ENCODE assay signal across 8 mouse cellular contexts in the genomic region with DNA sequence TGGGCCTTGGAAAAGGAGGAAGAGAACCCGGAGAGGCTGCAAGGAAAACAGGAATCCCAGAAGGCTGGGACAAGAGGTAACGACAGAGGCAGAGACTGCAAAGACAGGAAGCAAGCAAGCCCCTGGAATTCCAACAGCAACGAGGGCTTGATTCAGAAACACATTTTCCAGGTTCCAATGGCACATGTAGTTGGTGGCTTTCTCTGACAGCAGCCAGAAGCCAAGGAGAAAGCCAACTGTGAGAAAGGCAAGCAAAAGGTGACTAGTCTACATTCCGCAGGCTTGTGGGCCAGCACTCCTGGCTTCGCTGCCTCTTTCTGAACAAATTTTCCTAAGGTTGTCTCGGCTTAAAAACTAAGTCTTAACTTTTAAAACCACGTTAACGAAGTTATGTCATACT. TPM values are rescaled to one million over a fixed set of nuclear protein-coding genes. Genes with fewer than 3 reads are reported as not detected.
DNase-seq lines count a peak whose midpoint lies in the region; ATAC-seq lines count a peak whose summit lies in the region.

No protein-coding gene starts in this region.

- peak overlapping the region; percentile 94 for H3K4me3 ChIP-seq in megakaryocyte, embryonic 14.5 days (replicated peaks)
- peak overlapping the region; percentile 67 for H3K4me3 ChIP-seq in embryonic facial prominence, embryonic 10.5 days
- peak overlapping the region; percentile 66 for H3K4me3 ChIP-seq in heart, embryonic 16.5 days (ENCODE audit: low read length)
- H3K4me3 ChIP-seq in liver, embryonic 15.5 days (replicated peaks): peak overlapping the region; percentile 62

- peaks cover 35% of the 10 kb centered on the region for H3K36me3 ChIP-seq in megakaryocyte, embryonic 14.5 days (replicated peaks; ENCODE audit: low read length)
- peaks cover 25% of the 10 kb centered on the region for H3K36me3 ChIP-seq in embryonic facial prominence, embryonic 10.5 days (replicated peaks)
- peaks cover 6% of the 10 kb centered on the region; the same call in 1 of the 2 replicates for H3K36me3 ChIP-seq in heart, embryonic 16.5 days (ENCODE audit: control insufficient read depth, insufficient read depth)
- H3K36me3 ChIP-seq in liver, embryonic 15.5 days (replicated peaks): peaks cover 17% of the 10 kb centered on the region; the same call in 1 of the 2 replicates

- no peaks in the 10 kb centered on the region for H3K27me3 ChIP-seq in megakaryocyte, embryonic 14.5 days (replicated peaks)
- no peaks in the 10 kb centered on the region for H3K27me3 ChIP-seq in embryonic facial prominence, embryonic 10.5 days (replicated peaks; ENCODE audit: low read depth, poor library complexity, severe bottlenecking)
- H3K27me3 ChIP-seq in heart, embryonic 16.5 days (ENCODE audit: control insufficient read depth, insufficient read depth, low read length): no peaks in the 10 kb centered on the region
- H3K27me3 ChIP-seq in liver, embryonic 15.5 days: no peaks in the 10 kb centered on the region

- ATAC-seq in megakaryocyte, adult 5-6 weeks (ENCODE audit: poor library complexity, severe bottlenecking): no peak
- ATAC-seq in heart, embryonic 16.5 days (replicated peaks; ENCODE audit: extremely low read depth, insufficient read depth, low FRiP score): no peak
- ATAC-seq in liver, embryonic 15.5 days (ENCODE audit: insufficient read depth): no peak

- H3K4me2 ChIP-seq in heart, embryonic 16.5 days (ENCODE audit: low read depth, low read length): peak overlapping the region; percentile 80
- peak overlapping the region; percentile 71 for H3K4me2 ChIP-seq in liver, embryonic 15.5 days

- no peak for DNase-seq in embryonic facial prominence, embryonic 10.5 days (ENCODE audit: low spot score)
- DNase-seq in layer of hippocampus, adult 9-10 months (ENCODE audit: low spot score): no peak
- no peak for DNase-seq in urinary bladder, postnatal 36 days (ENCODE audit: low spot score in 2 of 2)
- DNase-seq in thymus, adult 18-20 months: no peak

- WGBS in embryonic facial prominence, embryonic 10.5 days: 11% methylated on average over 8 of the region's 8 CpGs
- 6% methylated on average over 8 of the region's 8 CpGs for WGBS in heart, embryonic 16.5 days
- WGBS in liver, embryonic 15.5 days (ENCODE audit: insufficient replicate concordance): 4% methylated on average over 8 of the region's 8 CpGs

- H3K4me1 ChIP-seq in megakaryocyte, embryonic 14.5 days: peaks cover 34% of the 10 kb centered on the region
- H3K4me1 ChIP-seq in embryonic facial prominence, embryonic 10.5 days: peaks cover 10% of the 10 kb centered on the region
- H3K4me1 ChIP-seq in heart, embryonic 16.5 days (ENCODE audit: control insufficient read depth, insufficient read depth, low read length): peaks cover 9% of the 10 kb centered on the region
- peaks cover 21% of the 10 kb centered on the region for H3K4me1 ChIP-seq in liver, embryonic 15.5 days (replicated peaks)

- peak overlapping the region; percentile 59 for H3K27ac ChIP-seq in embryonic facial prominence, embryonic 10.5 days (replicated peaks)
- H3K27ac ChIP-seq in heart, embryonic 16.5 days (ENCODE audit: low read length): peak overlapping the region; percentile 66
- H3K27ac ChIP-seq in liver, embryonic 15.5 days (replicated peaks): peak overlapping the region; percentile 63; the same call in 1 of the 2 replicates

- H3K9me3 ChIP-seq in megakaryocyte, embryonic 14.5 days: no peaks in the 10 kb centered on the region
- H3K9me3 ChIP-seq in embryonic facial prominence, embryonic 10.5 days: no peaks in the 10 kb centered on the region
- H3K9me3 ChIP-seq in heart, embryonic 16.5 days (replicated peaks; ENCODE audit: control insufficient read depth, low read length): no peaks in the 10 kb centered on the region
- no peaks in the 10 kb centered on the region for H3K9me3 ChIP-seq in liver, embryonic 15.5 days (replicated peaks)

- H3K9ac ChIP-seq in heart, embryonic 16.5 days (ENCODE audit: low read length): peak overlapping the region; percentile 76
- H3K9ac ChIP-seq in liver, embryonic 15.5 days: peak overlapping the region; percentile 63

RNA-seq across cellular contexts. Expression of gene Podn, which starts 25.5 kb away (rescaled TPM):
- polyA plus RNA-seq in megakaryocyte, embryonic 14.5 days (2012; ENCODE audit: insufficient read depth, low replicate concordance): not detected in 2 replicates
- not detected in 2 replicates for total RNA-seq in megakaryocyte, adult 5-6 weeks (2015)
- not detected in 2 replicates for total RNA-seq in megakaryocyte, adult 5-6 weeks (2017)
- 0.05 and 0.38 TPM in 2 replicates for polyA plus RNA-seq in embryonic facial prominence, embryonic 10.5 days (2016; fragmentation: Nextera tagmentation; extraction: Ambion mirVana)
- polyA plus RNA-seq in heart, embryonic 16.5 days (2015; fragmentation: Nextera tagmentation; extraction: Ambion mirVana): 0.64 TPM in 2 replicates
- 0.09 and 0.17 TPM in 2 replicates for polyA plus RNA-seq in liver, embryonic 15.5 days (2015; fragmentation: Nextera tagmentation; extraction: Ambion mirVana)
